In the genomic region with DNA sequence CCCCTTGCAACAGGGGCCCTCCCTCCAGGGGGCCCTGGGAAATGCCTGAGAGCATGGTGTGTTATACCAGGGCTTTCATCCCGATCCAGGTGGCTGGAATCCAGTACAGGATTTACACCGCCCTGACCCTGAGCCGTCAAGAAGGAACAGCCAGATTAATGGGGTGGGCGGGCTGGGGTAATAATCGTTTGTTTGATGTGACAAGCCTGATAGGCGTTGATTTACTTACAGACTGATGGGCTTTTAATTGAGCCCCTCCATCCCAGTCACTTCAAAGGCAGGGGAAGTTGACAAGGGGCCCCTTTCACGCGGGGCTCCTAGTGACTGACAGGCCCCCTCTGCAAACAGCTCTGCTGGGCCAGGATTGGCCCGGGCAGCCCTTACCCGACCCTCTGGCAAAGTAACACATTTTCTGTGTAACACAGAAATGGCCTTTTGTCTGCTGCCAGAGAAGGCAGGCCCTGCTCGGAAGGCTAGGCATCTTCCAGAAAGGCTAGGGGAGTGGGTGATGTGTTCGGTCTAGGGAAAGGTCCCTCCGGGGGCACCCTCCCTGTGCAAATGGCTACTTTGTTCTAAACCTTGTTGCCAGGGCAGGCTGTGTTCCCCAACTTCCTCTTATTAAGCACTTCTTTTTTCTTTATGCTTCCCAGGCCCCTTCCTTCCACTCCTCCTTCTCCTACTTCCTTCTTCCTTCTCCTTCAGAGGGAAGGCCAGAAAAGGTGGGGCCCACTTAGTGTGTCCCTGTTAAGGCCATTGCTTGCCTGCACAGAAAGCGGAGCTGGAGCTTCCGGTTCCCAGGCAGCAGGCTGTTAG, we compare ENCODE assay signal across 10 mouse cellular contexts. TPM values are rescaled to one million over a fixed set of nuclear protein-coding genes. Genes with fewer than 3 reads are reported as not detected.
DNase-seq lines count a peak whose midpoint lies in the region; ATAC-seq and TF ChIP-seq lines count a peak whose summit lies in the region.
"Had no signal": no experiment of that assay in that cellular context is flagged by ENCODE, and none has a peak within 500 bp of the region (broad histone marks: within the 10 kb centered on the region; RNA-seq: fewer than 3 reads in every experiment).

No protein-coding gene starts in this region.

- H3K4me3 ChIP-seq in heart, embryonic 10.5 days = peak overlapping the region; percentile 28
- no peak overlapping the region for H3K4me3 ChIP-seq in embryonic facial prominence, embryonic 11.5 days (ENCODE audit: low read depth, low read length)
- H3K4me3 ChIP-seq in midbrain, embryonic 16.5 days (ENCODE audit: low read depth, low read length) = no peak overlapping the region
- no peak overlapping the region for H3K4me3 ChIP-seq in thymus, adult 2 months (ENCODE audit: control insufficient read depth, insufficient read depth, low read length)
- H3K4me3 ChIP-seq: myocyte had no signal

- peak overlapping the region; percentile 75 for H3K27ac ChIP-seq in heart, embryonic 10.5 days
- peak overlapping the region; percentile 48; the same call in 1 of the 2 replicates for H3K27ac ChIP-seq in embryonic facial prominence, embryonic 11.5 days (replicated peaks; ENCODE audit: low read depth, low read length)
- H3K27ac ChIP-seq in midbrain, embryonic 16.5 days (ENCODE audit: low read length) = no peak overlapping the region
- no peak overlapping the region for H3K27ac ChIP-seq in thymus, adult 2 months (ENCODE audit: control insufficient read depth, insufficient read depth, low read length)

- no peaks in the 10 kb centered on the region for H3K9me3 ChIP-seq in heart, embryonic 10.5 days
- no peaks in the 10 kb centered on the region for H3K9me3 ChIP-seq in embryonic facial prominence, embryonic 11.5 days (replicated peaks; ENCODE audit: control insufficient read depth, low read length)
- H3K9me3 ChIP-seq in midbrain, embryonic 16.5 days (replicated peaks; ENCODE audit: control insufficient read depth, low read length, poor library complexity, severe bottlenecking) = no peaks in the 10 kb centered on the region

- WGBS in heart, embryonic 10.5 days = 11% methylated on average over 15 of the region's 15 CpGs
- 7% methylated on average over 15 of the region's 15 CpGs for WGBS in embryonic facial prominence, embryonic 11.5 days
- 7% methylated on average over 15 of the region's 15 CpGs for WGBS in midbrain, embryonic 16.5 days
- 63% methylated on average over 15 of the region's 15 CpGs for WGBS in thymus, adult 2 months

- peak; percentile 95 for ATAC-seq in embryonic facial prominence, embryonic 11.5 days (replicated peaks; ENCODE audit: insufficient number of reproducible peaks, low FRiP score, low TSS enrichment, low read depth)
- peak; percentile 95 for ATAC-seq in midbrain, embryonic 16.5 days

- peaks cover 19% of the 10 kb centered on the region; the same call in 1 of the 2 replicates for H3K27me3 ChIP-seq in heart, embryonic 10.5 days (ENCODE audit: insufficient read depth, poor library complexity, severe bottlenecking)
- no peaks in the 10 kb centered on the region for H3K27me3 ChIP-seq in embryonic facial prominence, embryonic 11.5 days (ENCODE audit: control insufficient read depth, insufficient read depth, low read length)
- H3K27me3 ChIP-seq in midbrain, embryonic 16.5 days (ENCODE audit: control insufficient read depth, insufficient read depth, low read depth, low read length) = no peaks in the 10 kb centered on the region; the same call in 1 of the 2 replicates
- no peaks in the 10 kb centered on the region; the same call in 1 of the 2 replicates for H3K27me3 ChIP-seq in thymus, adult 2 months (ENCODE audit: control insufficient read depth, insufficient read depth, low read length)
- H3K27me3 ChIP-seq: CH12.LX had no signal

- H3K9ac ChIP-seq in embryonic facial prominence, embryonic 11.5 days (replicated peaks; ENCODE audit: low read length) = no peak overlapping the region
- no peak overlapping the region for H3K9ac ChIP-seq in midbrain, embryonic 16.5 days (ENCODE audit: low read depth, low read length)

- no peak overlapping the region for H3K4me2 ChIP-seq in embryonic facial prominence, embryonic 11.5 days (ENCODE audit: low read depth, low read length)
- peak overlapping the region; percentile 7; the same call in 1 of the 2 replicates for H3K4me2 ChIP-seq in midbrain, embryonic 16.5 days (ENCODE audit: low read length)

- H3K4me1 ChIP-seq in heart, embryonic 10.5 days = peaks cover 27% of the 10 kb centered on the region
- H3K4me1 ChIP-seq in embryonic facial prominence, embryonic 11.5 days (ENCODE audit: control insufficient read depth, insufficient read depth, low read length) = peaks cover 3% of the 10 kb centered on the region; the same call in 1 of the 2 replicates
- H3K4me1 ChIP-seq in midbrain, embryonic 16.5 days (ENCODE audit: control insufficient read depth, insufficient read depth, low read length) = peaks cover 3% of the 10 kb centered on the region; the same call in 1 of the 2 replicates
- H3K4me1 ChIP-seq in thymus, adult 2 months (replicated peaks; ENCODE audit: control insufficient read depth, insufficient read depth, low read length) = no peaks in the 10 kb centered on the region

- TF ChIP-seq POLR2A in thymus, adult 2 months (IDR thresholded peaks at IDR 0.05; ENCODE audit: control insufficient read depth, extremely low read depth, insufficient read depth, low read length, poor library complexity) = no peak

- H3K36me3 ChIP-seq in heart, embryonic 10.5 days = no peaks in the 10 kb centered on the region
- H3K36me3 ChIP-seq in embryonic facial prominence, embryonic 11.5 days (replicated peaks; ENCODE audit: control insufficient read depth, insufficient read depth, low read depth, low read length) = no peaks in the 10 kb centered on the region
- H3K36me3 ChIP-seq in midbrain, embryonic 16.5 days (ENCODE audit: control insufficient read depth, insufficient read depth, low read length) = no peaks in the 10 kb centered on the region
- H3K36me3 ChIP-seq in thymus, adult 2 months (ENCODE audit: control insufficient read depth, insufficient read depth, low read length) = no peaks in the 10 kb centered on the region

- peak; percentile 70 for DNase-seq in heart, embryonic 10.5 days (ENCODE audit: low spot score)
- DNase-seq in heart, adult 9 months (ENCODE audit: low spot score in 2 of 2) = no peak
- DNase-seq in MN1 (ENCODE audit: low spot score) = peak; percentile 5
- peak; percentile 75 for DNase-seq in embryonic facial prominence, embryonic 11.5 days (ENCODE audit: low spot score)
- peak; percentile 97 for DNase-seq in hindlimb bud, embryonic 11.5 days (ENCODE audit: extremely low spot score, low read depth, low spot score)
- DNase-seq in natural killer cell, adult 2 months (ENCODE audit: low spot score in 2 of 2) = no peak
- DNase-seq in thymus, adult 2 months = no peak

- TF ChIP-seq CTCF in thymus, adult 2 months (IDR thresholded peaks at IDR 0.05; ENCODE audit: borderline replicate concordance, control insufficient read depth, extremely low read depth, insufficient read depth, low read length, poor library complexity) = no peak

RNA-seq across cellular contexts. Expression of gene Zfp703, which starts 15.7 kb away (rescaled TPM):
- 6.1 and 10.9 TPM in 2 replicates for polyA plus RNA-seq in heart, embryonic 10.5 days (2016; fragmentation: Nextera tagmentation; extraction: Ambion mirVana)
- 25.2 and 28.2 TPM in 2 replicates for polyA plus RNA-seq in embryonic facial prominence, embryonic 11.5 days (2014; fragmentation: Nextera tagmentation; extraction: Ambion mirVana)
- 6.1 and 7.3 TPM in 2 replicates for polyA plus RNA-seq in midbrain, embryonic 16.5 days (2015; fragmentation: Nextera tagmentation; extraction: Ambion mirVana)
- 40.5 and 50.2 TPM in 2 replicates for polyA plus RNA-seq in thymus, adult 2 months (2012; rRNA removed)

Comparison
In these comparisons a context has a peak if more than half of its experiments do, and no peak if none do; other contexts are left out.
1. DNase-seq: peak in heart, embryonic 10.5 days (single experiment), MN1 (single experiment), embryonic facial prominence, embryonic 11.5 days (single experiment) and hindlimb bud, embryonic 11.5 days (single experiment); none in heart, adult 9 months (0 of 2), natural killer cell, adult 2 months (0 of 2) and thymus, adult 2 months (single experiment).
2. H3K27ac ChIP-seq: peak in heart, embryonic 10.5 days (single experiment) and embryonic facial prominence, embryonic 11.5 days (single experiment); none in midbrain, embryonic 16.5 days (single experiment) and thymus, adult 2 months (single experiment).